Mouse (Mus musculus) embryonic fibroblast, embryonic 13.5 days (primary cell): ENCODE measurements around the gene Rex1bd.

Experiments
- CTCF ChIP-seq: IDR thresholded peaks from 2 replicates; pipeline ENCODE4 v1.5.1; 2011; ENCODE audit warnings: mild to moderate bottlenecking, control low read depth, low read length, moderate library complexity, borderline replicate concordance; ENCODE audit not compliant: insufficient read depth
- POLR2A ChIP-seq: IDR thresholded peaks from 2 replicates; pipeline ENCODE4 v1.6.1; 2011; ENCODE audit warnings: low read depth, mild to moderate bottlenecking, control low read depth, low read length, moderate library complexity

DNA sequence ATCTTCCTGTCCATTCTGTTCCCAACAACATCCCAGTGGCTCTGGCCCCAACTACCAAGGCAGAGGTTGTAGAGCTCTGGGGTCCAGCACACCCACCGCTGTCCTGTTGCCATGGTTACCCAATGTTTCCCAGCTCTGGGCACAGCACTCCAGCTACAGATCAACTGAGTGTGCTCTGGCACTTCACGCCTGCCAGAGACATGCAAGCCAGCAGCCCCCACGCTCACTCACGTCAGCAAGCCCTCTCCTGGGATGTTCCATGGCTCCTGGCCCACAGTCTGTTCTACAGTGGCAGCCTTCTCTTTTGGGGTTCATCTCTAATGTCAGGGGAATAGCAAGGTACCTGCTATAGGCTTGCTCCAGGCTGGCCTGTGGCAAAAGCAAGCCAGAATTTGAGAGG, 43.2 kb downstream of the Rex1bd start:
- TF ChIP-seq CTCF: no peak
- TF ChIP-seq POLR2A: no peak
